Mouse (Mus musculus) kidney, embryonic 15.5 days (tissue): ENCODE results near the gene Opn1mw. TPM values are rescaled to one million over a fixed set of nuclear protein-coding genes. Genes with fewer than 3 reads are reported as not detected.

Experiments used
- ATAC-seq: fragments of 200-750 bp; cut with Nextera tagmentation; replicated peaks from 2 replicates; pipeline ENCODE4 v1.8.0; 2017; ENCODE audit warnings: moderate TSS enrichment; ENCODE audit not compliant: low FRiP score
- H3K27ac ChIP-seq: fragments of 300-500 bp; sonication (generic); 2 replicates; pipeline ENCODE4 v1.5.1; 2015; ENCODE audit warnings: mild to moderate bottlenecking, inconsistent platforms
- H3K27me3 ChIP-seq: fragments of 300-500 bp; sonication (generic); 2 replicates; pipeline ENCODE4 v1.6.1; 2015; ENCODE audit warnings: inconsistent platforms
- H3K36me3 ChIP-seq: fragments of 300-500 bp; sonication (generic); 2 replicates; pipeline ENCODE4 v1.6.1; 2015; ENCODE audit warnings: inconsistent platforms
- H3K4me1 ChIP-seq: fragments of 300-500 bp; sonication (generic); 2 replicates; pipeline ENCODE4 v1.6.1; 2015; ENCODE audit warnings: inconsistent platforms
- H3K4me2 ChIP-seq: fragments of 300-500 bp; sonication (generic); 2 replicates; pipeline ENCODE4 v1.6.1; 2015; ENCODE audit warnings: moderate library complexity, mild to moderate bottlenecking, inconsistent platforms
- H3K4me3 ChIP-seq: fragments of 300-500 bp; sonication (generic); replicated peaks from 2 replicates; pipeline ENCODE4 v1.5.1; 2015; ENCODE audit warnings: mild to moderate bottlenecking, inconsistent platforms
- H3K9ac ChIP-seq: fragments of 300-500 bp; sonication (generic); 2 replicates; pipeline ENCODE4 v1.6.1; 2015; ENCODE audit warnings: mild to moderate bottlenecking, inconsistent platforms
- H3K9me3 ChIP-seq: fragments of 300-500 bp; sonication (generic); replicated peaks from 2 replicates; pipeline ENCODE4 v1.6.1; 2016; ENCODE audit warnings: inconsistent platforms
- WGBS: fragments of 180-500 bp; shearing (Covaris S2); methylation state at CpG from one replicate; pipeline ENCODE4 v1.1.7; 2015; ENCODE audit warnings: mixed read lengths; 5-methylcytosine and 5-hydroxymethylcytosine counted together
- polyA plus RNA-seq: library from polyadenylated mRNA; unstranded; fragments of >200 nt; fragmentation: Nextera tagmentation; extraction: Ambion mirVana; gene quantifications from 2 replicates; pipeline ENCODE4 v1.2.1, GENCODE M21; 2015

The Opn1mw gene
- polyA plus RNA-seq, 1 experiment from 2014 or later = not detected

DNA sequence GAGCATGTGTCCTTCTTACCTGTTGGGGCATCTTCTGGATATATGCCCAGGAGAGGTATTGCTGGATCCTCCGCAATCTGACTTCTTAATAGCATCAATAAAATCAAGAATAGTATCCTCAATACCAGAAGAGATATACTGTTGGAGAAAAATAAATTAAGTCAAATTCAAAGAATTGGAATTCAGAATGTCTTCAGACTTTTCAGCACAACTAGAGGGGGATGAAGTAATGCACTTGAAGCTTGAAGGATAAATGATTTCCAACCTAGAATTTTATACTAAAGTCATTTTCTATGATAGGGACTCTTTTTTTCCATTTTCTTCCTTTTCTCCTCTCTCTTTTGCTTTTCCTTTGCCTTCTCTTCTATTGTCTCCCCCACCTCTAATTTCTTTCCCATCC lies 40.5 kb downstream of the Opn1mw start, which contains the start of gene Tex28:
Tex28 (minus strand) TSS at position 101 of the 400 bp plus-strand sequence.
- H3K9ac ChIP-seq = no peak within 1 kb of the TSS
- no peak within 1 kb of the TSS for H3K27ac ChIP-seq
- H3K4me1 ChIP-seq = no peaks in the 10 kb centered on the region
- H3K9me3 ChIP-seq = no peaks in the 10 kb centered on the region
- H3K27me3 ChIP-seq = no peaks in the 10 kb centered on the region
- WGBS = 88% methylated on average over 1 of the region's 1 CpGs
- H3K4me3 ChIP-seq = no peak within 1 kb of the TSS
- ATAC-seq = no peak
- H3K4me2 ChIP-seq = no peak within 1 kb of the TSS
- no peaks in the 10 kb centered on the region for H3K36me3 ChIP-seq

DNA sequence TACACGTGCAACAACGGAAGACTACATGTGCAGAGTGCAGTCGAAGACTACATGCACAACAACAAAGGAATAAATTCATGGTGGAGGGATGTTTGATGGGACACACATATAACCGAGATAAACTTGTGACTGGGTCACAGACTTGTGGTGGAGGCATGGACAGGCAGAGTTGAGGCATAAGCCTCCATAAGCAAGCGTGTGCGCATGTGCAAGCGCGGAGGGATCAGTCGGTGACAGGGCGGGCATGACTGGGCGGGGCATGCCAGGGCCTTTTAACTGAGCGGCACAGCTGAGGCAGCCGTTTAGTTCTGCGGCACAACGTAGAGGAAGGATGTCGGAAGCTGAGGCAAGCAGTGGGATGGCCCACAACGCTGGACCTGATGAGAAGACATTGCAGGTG lies 49.7 kb downstream of the Opn1mw start, which contains the start of gene Tktl1:
Tktl1 (plus strand) TSS at position 301 of the 400 bp plus-strand sequence.
- ATAC-seq = no peak
- no peaks in the 10 kb centered on the region for H3K4me1 ChIP-seq

More for the DNA sequence above, 49.7 kb downstream of the Opn1mw start, which contains the start of gene Tktl1:
- 89% methylated on average over 17 of the region's 17 CpGs for WGBS
- H3K9ac ChIP-seq = no peak within 1 kb of the TSS
- no peak within 1 kb of the TSS for H3K27ac ChIP-seq
- no peak within 1 kb of the TSS for H3K4me2 ChIP-seq
- no peak within 1 kb of the TSS for H3K4me3 ChIP-seq
- H3K9me3 ChIP-seq = no peaks in the 10 kb centered on the region
- no peaks in the 10 kb centered on the region for H3K27me3 ChIP-seq
- H3K36me3 ChIP-seq = no peaks in the 10 kb centered on the region

Other genes starting within 250 kb of the Opn1mw start
- 5.8 and 6.2 TPM in 2 replicates for gene Avpr2, start 235.4 kb upstream of the Opn1mw start, polyA plus RNA-seq
- 8.0 and 10.4 TPM in 2 replicates for gene L1cam, start 231.4 kb upstream of the Opn1mw start, polyA plus RNA-seq
- 3.7 and 4.0 TPM in 2 replicates for gene Arhgap4, start 205.6 kb upstream of the Opn1mw start, polyA plus RNA-seq
- 139 and 159 TPM in 2 replicates for gene Naa10, start 205.5 kb upstream of the Opn1mw start, polyA plus RNA-seq
- gene Renbp, start 196.6 kb upstream of the Opn1mw start, polyA plus RNA-seq = 41.9 and 54.5 TPM in 2 replicates
- 58.1 and 60.5 TPM in 2 replicates for gene Hcfc1, start 161.1 kb upstream of the Opn1mw start, polyA plus RNA-seq
- gene Irak1, start 103.5 kb upstream of the Opn1mw start, polyA plus RNA-seq = 71.5 and 77.8 TPM in 2 replicates
- gene Mecp2, start 7.9 kb downstream of the Opn1mw start, polyA plus RNA-seq = 11.2 and 12.1 TPM in 2 replicates
- gene Tex28, start 40.4 kb downstream of the Opn1mw start, polyA plus RNA-seq = not detected in 2 replicates
- 0.06 and 0.14 TPM in 2 replicates for gene Tktl1, start 49.8 kb downstream of the Opn1mw start, polyA plus RNA-seq
- 243 and 308 TPM in 2 replicates for gene Flna, start 122.4 kb downstream of the Opn1mw start, polyA plus RNA-seq
- gene Emd, start 127.2 kb downstream of the Opn1mw start, polyA plus RNA-seq = 27.9 and 30.9 TPM in 2 replicates
- gene Rpl10, start 143.3 kb downstream of the Opn1mw start, polyA plus RNA-seq = 796 and 801 TPM in 2 replicates
- 88.2 and 91.1 TPM in 2 replicates for gene Taz, start 154.4 kb downstream of the Opn1mw start, polyA plus RNA-seq
- gene Dnase1l1, start 154.9 kb downstream of the Opn1mw start, polyA plus RNA-seq = 12.8 and 13.0 TPM in 2 replicates
- 137 TPM in 2 replicates for gene Atp6ap1, start 169.6 kb downstream of the Opn1mw start, polyA plus RNA-seq
- gene Gdi1, start 177.5 kb downstream of the Opn1mw start, polyA plus RNA-seq = 191 and 221 TPM in 2 replicates
- 67.0 and 67.1 TPM in 2 replicates for gene Fam50a, start 185.6 kb downstream of the Opn1mw start, polyA plus RNA-seq
- gene Plxna3, start 201.6 kb downstream of the Opn1mw start, polyA plus RNA-seq = 11.4 and 17.0 TPM in 2 replicates
- 123 and 126 TPM in 2 replicates for gene Lage3, start 226.2 kb downstream of the Opn1mw start, polyA plus RNA-seq
- 68.4 and 76.0 TPM in 2 replicates for gene Ubl4a, start 245.8 kb downstream of the Opn1mw start, polyA plus RNA-seq
- 19.7 and 22.1 TPM in 2 replicates for gene Slc10a3, start 245.9 kb downstream of the Opn1mw start, polyA plus RNA-seq